Mouse (Mus musculus): ENCODE data around the gene Ulk4. TPM values are rescaled to one million over a fixed set of nuclear protein-coding genes. Genes with fewer than 3 reads are reported as not detected.

Ulk4 gene
- polyA plus RNA-seq, 1 experiment from 2014 or later: 145 TPM

- Histone ChIP-seq H3K9me3 (replicated peaks) (no peaks in the 10 kb centered on the region), H3K27me3 (no peaks in the 10 kb centered on the region), H3K4me1 (no peaks in the 10 kb centered on the region), H3K9ac (no peak overlapping the region), H3K36me3 (peaks cover 3% of the 10 kb centered on the region; the same call in 1 of the 2 replicates), H3K4me2 (no peak overlapping the region), H3K27ac (no peak overlapping the region), H3K4me3 (replicated peaks) (no peak overlapping the region)
- 91% methylated on average over 12 of the region's 12 CpGs for WGBS
- no peak for ATAC-seq (replicated peaks; ENCODE audit: low FRiP score)
These were observed 115.0 kb downstream of the Ulk4 start for GRCm38 (mm10) chr9:121161818-121162565.

DNA sequence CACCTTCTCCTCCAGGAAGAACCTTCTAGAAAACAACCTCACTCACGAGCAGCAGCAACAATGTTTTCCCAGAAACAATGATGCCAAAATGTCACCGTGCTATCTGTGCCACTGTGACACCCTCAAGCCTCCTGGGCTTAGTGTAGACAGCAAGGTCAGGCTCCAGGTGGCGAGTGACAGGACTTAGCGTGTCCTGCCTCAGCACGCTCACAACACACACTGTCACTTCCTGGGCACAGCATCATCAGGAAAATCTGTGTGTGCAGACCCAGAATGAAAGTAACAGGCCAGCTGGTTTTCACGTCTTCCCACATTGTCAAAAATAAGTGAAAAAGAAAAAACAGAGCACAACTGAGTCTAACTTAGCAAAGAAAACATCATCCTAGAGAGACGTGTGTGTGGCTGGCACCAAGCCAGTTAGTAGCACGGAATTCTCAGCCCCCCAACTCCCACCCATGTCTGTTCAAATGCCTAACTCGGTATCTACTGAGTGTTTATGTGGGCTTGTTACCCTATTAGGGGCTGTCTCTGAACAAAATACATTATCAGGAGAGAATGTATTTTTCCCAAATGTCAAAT, 120.7 kb downstream of the Ulk4 start:
- 42% methylated on average over 9 of the region's 9 CpGs for WGBS
- peaks cover 13% of the 10 kb centered on the region; the same call in 1 of the 2 replicates for H3K4me1 ChIP-seq
- H3K27me3 ChIP-seq: no peaks in the 10 kb centered on the region
- H3K27ac ChIP-seq: no peak overlapping the region
- no peak for ATAC-seq (replicated peaks; ENCODE audit: low FRiP score)
- H3K36me3 ChIP-seq: no peaks in the 10 kb centered on the region
- H3K4me3 ChIP-seq (replicated peaks): no peak overlapping the region
- no peaks in the 10 kb centered on the region for H3K9me3 ChIP-seq (replicated peaks)
- H3K4me2 ChIP-seq: no peak overlapping the region
- no peak overlapping the region for H3K9ac ChIP-seq

GRCm38 (mm10) chr9:121153276-121153675, 123.7 kb downstream of the Ulk4 start:
- no peaks in the 10 kb centered on the region for H3K36me3 ChIP-seq
- no peak for ATAC-seq (replicated peaks; ENCODE audit: low FRiP score)
- whole genome bisulfite sequencing: 91% methylated on average over 5 of the region's 5 CpGs
- no peak overlapping the region for H3K4me2 ChIP-seq
- H3K4me1 ChIP-seq: peaks cover 20% of the 10 kb centered on the region; the same call in 1 of the 2 replicates
- no peak overlapping the region for H3K9ac ChIP-seq
- H3K4me3 ChIP-seq (replicated peaks): no peak overlapping the region
- no peak overlapping the region for H3K27ac ChIP-seq
- H3K27me3 ChIP-seq: no peaks in the 10 kb centered on the region
- H3K9me3 ChIP-seq (replicated peaks): no peaks in the 10 kb centered on the region

DNA sequence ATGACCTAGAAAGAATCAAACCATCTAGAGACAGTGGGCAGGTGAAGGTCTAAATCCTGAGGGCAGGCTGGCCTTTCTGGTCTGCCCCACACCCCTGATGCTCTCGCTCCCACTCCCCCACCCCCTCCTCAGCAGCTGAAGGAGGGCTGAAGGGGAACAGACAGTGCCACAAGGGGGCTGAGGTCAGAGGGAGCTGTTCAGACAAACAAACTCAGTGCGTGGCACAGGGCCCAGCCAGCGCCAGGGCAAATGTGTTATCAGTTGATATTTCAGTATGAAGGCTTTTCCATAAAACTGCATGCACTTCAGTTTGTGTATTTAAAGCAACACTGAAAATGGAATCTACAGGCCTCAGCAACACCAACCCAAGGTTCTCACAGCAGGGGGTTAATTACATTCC, 128.4 kb downstream of the Ulk4 start:
- H3K9ac ChIP-seq: no peak overlapping the region
- H3K36me3 ChIP-seq: peaks cover 3% of the 10 kb centered on the region; the same call in 1 of the 2 replicates
- H3K27ac ChIP-seq: no peak overlapping the region
- no peak for ATAC-seq (replicated peaks; ENCODE audit: low FRiP score)
- no peaks in the 10 kb centered on the region for H3K9me3 ChIP-seq (replicated peaks)
- no peaks in the 10 kb centered on the region for H3K27me3 ChIP-seq
- peaks cover 7% of the 10 kb centered on the region; the same call in 1 of the 2 replicates for H3K4me1 ChIP-seq
- no peak overlapping the region for H3K4me3 ChIP-seq (replicated peaks)
- WGBS: 30% methylated on average over 3 of the region's 3 CpGs
- no peak overlapping the region for H3K4me2 ChIP-seq

GRCm38 (mm10) chr9:121143208-121143607, 133.8 kb downstream of the Ulk4 start:
- Histone ChIP-seq H3K4me3 (replicated peaks) (no peak overlapping the region), H3K4me1 (no peaks in the 10 kb centered on the region), H3K9me3 (replicated peaks) (no peaks in the 10 kb centered on the region), H3K36me3 (peaks cover 3% of the 10 kb centered on the region; the same call in 1 of the 2 replicates), H3K4me2 (no peak overlapping the region), H3K9ac (no peak overlapping the region), H3K27me3 (no peaks in the 10 kb centered on the region), H3K27ac (no peak overlapping the region)
- no peak for ATAC-seq (replicated peaks; ENCODE audit: low FRiP score)
- 80% methylated on average over 6 of the region's 6 CpGs for WGBS

DNA sequence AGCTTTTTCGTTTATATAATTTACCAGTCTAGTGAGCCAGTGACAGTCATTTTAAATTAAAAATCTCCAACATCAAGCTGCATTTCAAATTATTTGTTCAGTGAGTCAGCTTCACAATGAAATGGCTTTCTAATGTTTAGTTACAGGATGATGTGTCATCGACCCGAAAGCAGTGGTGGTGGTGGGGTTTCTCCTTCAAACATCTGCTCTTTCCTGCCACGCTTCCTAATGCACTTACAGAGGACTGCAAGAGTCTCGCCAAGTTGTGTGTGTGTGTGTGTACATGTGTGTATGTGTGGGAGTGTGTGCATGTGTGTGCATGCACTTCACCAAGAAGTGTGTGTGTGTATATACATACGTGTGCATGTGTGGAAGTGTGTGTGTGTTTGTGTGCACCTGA, 144.4 kb downstream of the Ulk4 start:
- no peak overlapping the region for H3K4me3 ChIP-seq (replicated peaks)

GRCm38 (mm10) chr9:121129533-121129932, 147.5 kb downstream of the Ulk4 start:
- H3K36me3 ChIP-seq: no peaks in the 10 kb centered on the region
- no peak overlapping the region for H3K27ac ChIP-seq
- H3K4me1 ChIP-seq: peaks cover 21% of the 10 kb centered on the region
- no peak overlapping the region for H3K9ac ChIP-seq
- H3K9me3 ChIP-seq (replicated peaks): no peaks in the 10 kb centered on the region
- H3K27me3 ChIP-seq: no peaks in the 10 kb centered on the region
- H3K4me2 ChIP-seq: no peak overlapping the region
- no peak overlapping the region for H3K4me3 ChIP-seq (replicated peaks)
- WGBS: 74% methylated on average over 2 of the region's 2 CpGs
- ATAC-seq (replicated peaks; ENCODE audit: low FRiP score): no peak

More for the DNA sequence above, 144.4 kb downstream of the Ulk4 start:
- no peaks in the 10 kb centered on the region for H3K36me3 ChIP-seq
- H3K4me1 ChIP-seq: peaks cover 8% of the 10 kb centered on the region
- ATAC-seq (replicated peaks; ENCODE audit: low FRiP score): no peak
- no peak overlapping the region for H3K9ac ChIP-seq
- no peaks in the 10 kb centered on the region for H3K9me3 ChIP-seq (replicated peaks)
- no peaks in the 10 kb centered on the region for H3K27me3 ChIP-seq
- no peak overlapping the region for H3K27ac ChIP-seq
- no peak overlapping the region for H3K4me2 ChIP-seq
- 61% methylated on average over 6 of the region's 6 CpGs for WGBS

DNA sequence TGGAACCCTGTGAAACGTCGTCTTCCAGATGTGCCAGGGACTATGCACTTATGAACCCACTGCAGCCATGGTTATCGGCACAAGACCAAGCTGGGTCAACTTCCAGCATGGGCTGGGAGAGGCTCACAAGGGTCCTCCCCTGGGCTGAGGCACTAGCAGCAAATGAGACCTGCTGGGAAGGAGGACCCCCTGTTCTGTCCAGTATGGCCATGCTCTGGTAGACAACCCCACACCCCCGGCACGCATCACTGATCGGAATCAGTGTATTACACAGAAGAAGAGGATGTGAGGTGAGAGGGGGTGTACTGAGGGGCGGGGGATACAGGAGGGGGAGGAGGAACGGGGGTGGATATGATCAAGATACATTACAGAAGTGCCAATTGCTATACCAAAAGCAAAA, 148.1 kb downstream of the Ulk4 start:
- H3K4me1 ChIP-seq: peaks cover 25% of the 10 kb centered on the region
- peak; percentile 70 for ATAC-seq (replicated peaks; ENCODE audit: low FRiP score)
- WGBS: 51% methylated on average over 8 of the region's 8 CpGs

DNA sequence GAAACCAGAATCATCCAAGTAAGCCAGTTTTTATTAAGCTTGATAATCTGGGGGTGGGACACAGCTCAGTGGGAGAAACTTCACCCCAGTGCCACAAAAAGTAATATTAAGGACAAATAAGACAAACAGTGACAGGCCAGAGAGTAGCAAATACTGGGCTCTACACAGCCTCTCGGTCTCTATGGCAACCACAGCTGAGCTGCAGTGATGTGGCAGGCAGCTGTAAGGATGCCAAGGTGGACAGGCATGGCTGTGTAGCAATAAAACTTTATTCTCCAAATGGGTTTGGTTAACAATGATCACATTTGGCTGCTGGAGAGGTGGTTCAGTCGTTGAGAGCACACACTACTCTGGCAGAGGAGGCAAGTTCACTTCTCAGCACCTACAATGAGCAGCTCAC, 150.0 kb downstream of the Ulk4 start:
- peaks cover 28% of the 10 kb centered on the region for H3K4me1 ChIP-seq
- no peak overlapping the region for H3K4me3 ChIP-seq (replicated peaks)
- no peak overlapping the region for H3K9ac ChIP-seq
- H3K9me3 ChIP-seq (replicated peaks): no peaks in the 10 kb centered on the region
- no peaks in the 10 kb centered on the region for H3K36me3 ChIP-seq
- no peak overlapping the region for H3K27ac ChIP-seq
- no peak for ATAC-seq (replicated peaks; ENCODE audit: low FRiP score)
- H3K4me2 ChIP-seq: no peak overlapping the region
- no peaks in the 10 kb centered on the region for H3K27me3 ChIP-seq
- 52% methylated on average over 2 of the region's 2 CpGs for WGBS

More for the DNA sequence above, 148.1 kb downstream of the Ulk4 start:
- H3K27ac ChIP-seq: no peak overlapping the region
- H3K36me3 ChIP-seq: no peaks in the 10 kb centered on the region
- H3K9ac ChIP-seq: no peak overlapping the region
- H3K4me3 ChIP-seq (replicated peaks): no peak overlapping the region
- H3K27me3 ChIP-seq: no peaks in the 10 kb centered on the region
- no peak overlapping the region for H3K4me2 ChIP-seq
- no peaks in the 10 kb centered on the region for H3K9me3 ChIP-seq (replicated peaks)

DNA sequence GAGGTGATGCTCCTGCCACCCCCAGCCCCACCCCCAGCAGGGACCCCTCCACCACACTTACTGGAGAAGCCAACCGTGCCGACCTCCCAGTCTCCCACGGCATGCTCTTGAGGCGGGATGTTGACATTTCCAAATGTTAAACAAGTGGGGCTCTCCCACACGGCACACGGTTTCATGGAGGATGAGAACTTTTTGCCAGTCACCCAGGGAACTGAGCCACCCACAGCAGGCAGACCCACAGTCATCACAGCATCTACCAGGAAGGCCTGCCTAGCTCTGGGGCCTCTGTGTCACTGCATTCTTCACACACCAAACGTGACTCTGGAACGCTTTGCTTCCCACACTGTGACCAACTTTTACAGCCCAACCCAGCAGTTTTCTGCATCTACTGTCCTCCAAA, 152.3 kb downstream of the Ulk4 start:
- WGBS: 42% methylated on average over 8 of the region's 8 CpGs
- H3K9ac ChIP-seq: no peak overlapping the region
- H3K27me3 ChIP-seq: no peaks in the 10 kb centered on the region
- H3K4me1 ChIP-seq: peaks cover 31% of the 10 kb centered on the region
- no peaks in the 10 kb centered on the region for H3K9me3 ChIP-seq (replicated peaks)
- no peaks in the 10 kb centered on the region for H3K36me3 ChIP-seq
- no peak overlapping the region for H3K4me2 ChIP-seq
- H3K4me3 ChIP-seq (replicated peaks): no peak overlapping the region
- H3K27ac ChIP-seq: no peak overlapping the region
- 0 out of 2 replicates have a peak, but pooled peaks have one; percentile 17 for ATAC-seq (replicated peaks; ENCODE audit: low FRiP score)

- Histone ChIP-seq H3K9me3 (replicated peaks) (no peaks in the 10 kb centered on the region), H3K4me3 (replicated peaks) (no peak overlapping the region), H3K36me3 (no peaks in the 10 kb centered on the region), H3K4me2 (no peak overlapping the region), H3K4me1 (peaks cover 26% of the 10 kb centered on the region), H3K9ac (no peak overlapping the region), H3K27ac (no peak overlapping the region), H3K27me3 (no peaks in the 10 kb centered on the region)
- WGBS: 52% methylated on average over 5 of the region's 5 CpGs
- ATAC-seq (replicated peaks; ENCODE audit: low FRiP score): no peak
These were observed 155.0 kb downstream of the Ulk4 start for GRCm38 (mm10) chr9:121122039-121122438.

DNA sequence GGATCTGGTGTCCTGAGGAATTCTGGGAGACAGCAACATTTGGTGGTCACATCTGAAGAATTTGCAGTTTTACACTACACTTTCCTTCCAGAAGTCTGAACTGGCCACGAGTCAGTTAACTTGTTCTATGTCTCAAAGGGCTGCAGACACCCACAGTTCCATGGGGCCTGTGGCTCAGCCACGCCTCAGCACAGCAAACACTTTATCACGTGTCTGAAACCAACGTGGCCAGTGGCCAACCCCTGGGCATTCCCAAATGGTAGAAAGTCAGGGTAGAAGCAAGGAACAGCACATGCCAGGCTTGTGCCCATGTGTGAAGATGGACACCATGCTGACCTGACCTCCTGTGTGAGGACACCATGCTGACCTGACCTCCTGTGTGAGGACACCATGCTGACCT, 159.1 kb downstream of the Ulk4 start:
- H3K4me3 ChIP-seq (replicated peaks): no peak overlapping the region
- no peak overlapping the region for H3K9ac ChIP-seq
- ATAC-seq (replicated peaks; ENCODE audit: low FRiP score): no peak
- WGBS: 72% methylated on average over 4 of the region's 4 CpGs
- H3K9me3 ChIP-seq (replicated peaks): no peaks in the 10 kb centered on the region
- H3K36me3 ChIP-seq: no peaks in the 10 kb centered on the region
- no peak overlapping the region for H3K27ac ChIP-seq
- no peak overlapping the region for H3K4me2 ChIP-seq
- H3K27me3 ChIP-seq: no peaks in the 10 kb centered on the region
- peaks cover 7% of the 10 kb centered on the region; the same call in 1 of the 2 replicates for H3K4me1 ChIP-seq
